5 mouse cellular contexts compared by ENCODE assay signal in the genomic region with DNA sequence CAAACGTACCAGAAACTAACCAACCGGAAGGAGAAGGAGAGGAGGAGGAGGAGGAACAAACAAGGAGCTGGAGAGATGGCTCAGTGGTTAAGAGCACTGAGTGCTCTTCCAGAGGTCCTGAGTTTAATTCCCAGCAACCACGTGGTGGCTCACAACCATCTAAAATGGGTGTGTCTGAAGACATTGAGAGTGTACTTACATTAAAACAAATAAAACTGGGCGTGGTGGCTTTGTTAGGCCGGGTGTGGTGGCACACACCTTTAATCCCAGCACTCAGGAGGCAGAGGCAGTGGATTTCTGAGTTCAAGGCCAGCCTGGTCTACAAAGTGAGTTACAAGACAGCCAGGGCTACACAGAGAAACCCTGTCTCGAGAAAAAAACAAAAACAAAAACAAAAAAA. TPM values are rescaled to one million over a fixed set of nuclear protein-coding genes. Genes with fewer than 3 reads are reported as not detected.
DNase-seq lines count a peak whose midpoint lies in the region; ATAC-seq and TF ChIP-seq lines count a peak whose summit lies in the region.
"Not testable (repeated sequence)": the region's sequence is repeated elsewhere in the genome, so short reads cannot be mapped to it uniquely, and the experiment has no call there.

No protein-coding gene starts in this region.

- not testable (repeated sequence) for ATAC-seq in intestine, embryonic 16.5 days; lung, embryonic 15.5 days (ENCODE audit: borderline replicate concordance, extremely low read depth, low FRiP score, low TSS enrichment)

- WGBS in intestine, embryonic 16.5 days = 58% methylated on average over 6 of the region's 6 CpGs
- 56% methylated on average over 6 of the region's 6 CpGs for WGBS in lung, embryonic 15.5 days

- peaks cover 10 to 21% of the 10 kb centered on the region in 2 experiments for H3K4me1 ChIP-seq in MEL (ENCODE audit: control insufficient read depth in 1 of 2, insufficient read depth in 2 of 2, low read length in 2 of 2)
- not testable (repeated sequence) for H3K4me1 ChIP-seq in intestine, embryonic 16.5 days (ENCODE audit: control insufficient read depth, insufficient read depth, low read length)
- H3K4me1 ChIP-seq in lung, embryonic 15.5 days = peaks cover 16% of the 10 kb centered on the region

- TF ChIP-seq CTCF in MEL (IDR thresholded peaks at IDR 0.05 in 2 of 3, conservative IDR thresholded peaks at IDR 0.05 in 1 of 3; ENCODE audit: control insufficient read depth in 1 of 3, insufficient read depth in 1 of 3, low read depth in 2 of 3, low read length in 3 of 3, poor library complexity in 1 of 3, severe bottlenecking in 1 of 3) = not testable (repeated sequence)

- H3K79me2 ChIP-seq in MEL (ENCODE audit: control insufficient read depth, insufficient read depth, low read length, poor library complexity) = not testable (repeated sequence)

- not testable (repeated sequence) for TF ChIP-seq POLR2A in MEL (IDR thresholded peaks at IDR 0.05; ENCODE audit: control insufficient read depth in 1 of 2, insufficient read depth in 1 of 2, low read depth in 1 of 2, low read length in 2 of 2, poor library complexity in 1 of 2)

- peak; percentile 85 for DNase-seq in ES-CJ7 (ENCODE audit: low read depth, low spot score)
- not testable (repeated sequence) for DNase-seq in MEL (ENCODE audit: low read depth, low spot score)
- peak; percentile 82 for DNase-seq in ZHBTc4 (ENCODE audit: low read depth, low spot score)

- TF ChIP-seq RAD21 in MEL (IDR thresholded peaks at IDR 0.05; ENCODE audit: low read depth, low read length) = not testable (repeated sequence)

- not testable (repeated sequence) for TF ChIP-seq EP300 in MEL (IDR thresholded peaks at IDR 0.05; ENCODE audit: low read depth in 1 of 2, low read length in 2 of 2)

- peak overlapping the region; percentile 66 for H3K27ac ChIP-seq in MEL (ENCODE audit: control insufficient read depth, low read depth, low read length)
- peak overlapping the region; percentile 63; the same call in 1 of the 2 replicates for H3K27ac ChIP-seq in intestine, embryonic 16.5 days (ENCODE audit: low read length)
- H3K27ac ChIP-seq in lung, embryonic 15.5 days = peak overlapping the region; percentile 44

- H3K36me3 ChIP-seq in MEL (ENCODE audit: control insufficient read depth in 1 of 2, insufficient read depth in 2 of 2, low read length in 2 of 2) = peaks cover 0 to 16% of the 10 kb centered on the region in 2 experiments; a peak in 2 of 4 replicates
- H3K36me3 ChIP-seq in intestine, embryonic 16.5 days (ENCODE audit: control insufficient read depth, insufficient read depth, low read length); lung, embryonic 15.5 days: not testable (repeated sequence)

- not testable (repeated sequence) for H3K4me2 ChIP-seq in intestine, embryonic 16.5 days (ENCODE audit: low read depth, low read length); lung, embryonic 15.5 days

- H3K9ac ChIP-seq in MEL (ENCODE audit: control insufficient read depth, low read depth, low read length, poor library complexity, severe bottlenecking) = peak overlapping the region; percentile 52
- not testable (repeated sequence) for H3K9ac ChIP-seq in intestine, embryonic 16.5 days (ENCODE audit: low read depth, low read length); lung, embryonic 15.5 days

- not testable (repeated sequence) for H3K27me3 ChIP-seq in MEL (ENCODE audit: control insufficient read depth in 1 of 2, insufficient read depth in 2 of 2, low read length in 2 of 2); intestine, embryonic 16.5 days (replicated peaks; ENCODE audit: control insufficient read depth, insufficient read depth, low read length); lung, embryonic 15.5 days

- H3K4me3 ChIP-seq in MEL (ENCODE audit: control insufficient read depth in 1 of 2, insufficient read depth in 1 of 2, low read depth in 2 of 2, low read length in 2 of 2) = peak overlapping the region in 1 of 2 experiments; percentile 47; a peak in 1 of 4 replicates
- not testable (repeated sequence) for H3K4me3 ChIP-seq in intestine, embryonic 16.5 days (ENCODE audit: low read length); lung, embryonic 15.5 days

- H3K9me3 ChIP-seq in MEL (replicated peaks; ENCODE audit: insufficient read depth, low read length); intestine, embryonic 16.5 days (ENCODE audit: control insufficient read depth, low read length); lung, embryonic 15.5 days: not testable (repeated sequence)

TF ChIP-seq in MEL, 35 proteins besides CTCF, POLR2A, EP300 and RAD21:
- TF ChIP-seq MXI1 (IDR thresholded peaks at IDR 0.05; ENCODE audit: low read depth, low read length) (peak; percentile 34; the same call in 1 of the 2 replicates), USF1 (IDR thresholded peaks at IDR 0.05; ENCODE audit: low read depth, low read length) (peak; percentile 28; the same call in 1 of the 2 replicates)

RNA-seq across cellular contexts. Expression of a gene that starts 3.7 kb away (rescaled TPM):
- 17.3 and 21.5 TPM in 2 replicates for total RNA-seq in MEL (2012; rRNA removed)
- polyA plus RNA-seq in MEL (2012; ENCODE audit: insufficient read depth in 1 of 2, insufficient read length in 2 of 2, low read depth in 1 of 2, low replicate concordance in 2 of 2, missing spikeins in 1 of 2) = 10 to 100 TPM in 1 of 2 experiments, not detected in 1; 62.2 TPM
- 98.2 and 104 TPM in 2 replicates for polyA plus RNA-seq in intestine, embryonic 16.5 days (2015; fragmentation: Nextera tagmentation; extraction: Ambion mirVana)
- polyA plus RNA-seq in lung, embryonic 15.5 days (2015; fragmentation: Nextera tagmentation; extraction: Ambion mirVana) = 153 and 159 TPM in 2 replicates

RNA-seq across cellular contexts. Expression of a gene that starts 6.7 kb away (rescaled TPM):
- 7.0 and 8.1 TPM in 2 replicates for total RNA-seq in MEL (2012; rRNA removed)
- polyA plus RNA-seq in MEL (2012; ENCODE audit: insufficient read depth in 1 of 2, insufficient read length in 2 of 2, low read depth in 1 of 2, low replicate concordance in 2 of 2, missing spikeins in 1 of 2) = 10 to 100 TPM in 1 of 2 experiments, not detected in 1; 15.7 TPM
- polyA plus RNA-seq in intestine, embryonic 16.5 days (2015; fragmentation: Nextera tagmentation; extraction: Ambion mirVana) = 295 and 399 TPM in 2 replicates
- 42.6 and 47.7 TPM in 2 replicates for polyA plus RNA-seq in lung, embryonic 15.5 days (2015; fragmentation: Nextera tagmentation; extraction: Ambion mirVana)

RNA-seq across cellular contexts. Expression of a gene that starts 6.8 kb away (rescaled TPM):
- 7.1 and 7.5 TPM in 2 replicates for total RNA-seq in MEL (2012; rRNA removed)
- polyA plus RNA-seq in MEL (2012; ENCODE audit: insufficient read depth in 1 of 2, insufficient read length in 2 of 2, low read depth in 1 of 2, low replicate concordance in 2 of 2, missing spikeins in 1 of 2) = 1 to 10 TPM in 1 of 2 experiments, not detected in 1; 9.2 TPM
- 31.2 and 40.7 TPM in 2 replicates for polyA plus RNA-seq in intestine, embryonic 16.5 days (2015; fragmentation: Nextera tagmentation; extraction: Ambion mirVana)
- 9.5 and 10.1 TPM in 2 replicates for polyA plus RNA-seq in lung, embryonic 15.5 days (2015; fragmentation: Nextera tagmentation; extraction: Ambion mirVana)
